Mouse (Mus musculus): ENCODE measurements around the gene Slc22a16. TPM values are rescaled to one million over a fixed set of nuclear protein-coding genes. Genes with fewer than 3 reads are reported as not detected.
A peak's percentile ranks its signal among the peaks of the same experiment; 100 is the strongest.

Slc22a16 gene
- polyA plus RNA-seq (2015; fragmentation: Nextera tagmentation; extraction: Ambion mirVana), result not detected in 2 replicates

- Histone ChIP-seq H3K9me3 (no peaks in the 10 kb centered on the region), H3K9ac (no peak within 1 kb of the TSS), H3K4me1 (replicated peaks) (no peaks in the 10 kb centered on the region), H3K4me3 (replicated peaks) (no peak within 1 kb of the TSS), H3K27me3 (replicated peaks) (no peaks in the 10 kb centered on the region), H3K36me3 (no peaks in the 10 kb centered on the region), H3K4me2 (replicated peaks) (no peak within 1 kb of the TSS), H3K27ac (no peak within 1 kb of the TSS)
- no peak for ATAC-seq
- 90% methylated on average over 12 of the region's 12 CpGs for WGBS
These were observed at the start of gene Slc22a16 for GRCm38 (mm10) chr10:40570036-40570435. Gene Slc22a16 (plus strand): TSS chr10:40570336.

GRCm38 (mm10) chr10:40521579-40521978 lies 48.6 kb upstream of the Slc22a16 start:
- Histone ChIP-seq H3K9me3 (no peaks in the 10 kb centered on the region), H3K4me3 (replicated peaks) (no peak overlapping the region), H3K4me1 (replicated peaks) (no peaks in the 10 kb centered on the region), H3K27ac (no peak overlapping the region), H3K9ac (no peak overlapping the region), H3K4me2 (replicated peaks) (no peak overlapping the region), H3K27me3 (replicated peaks) (no peaks in the 10 kb centered on the region), H3K36me3 (no peaks in the 10 kb centered on the region)
- WGBS, result 45% methylated on average over 12 of the region's 12 CpGs
- ATAC-seq, result no peak; the same call in 1 of the 2 replicates

- peak overlapping the region; percentile 68 for H3K27ac ChIP-seq
- H3K4me1 ChIP-seq (replicated peaks), result no peaks in the 10 kb centered on the region
- ATAC-seq, result peak; percentile 43; the same call in 1 of the 2 replicates
- H3K9ac ChIP-seq, result no peak overlapping the region
- no peak overlapping the region for H3K4me3 ChIP-seq (replicated peaks)
- H3K4me2 ChIP-seq (replicated peaks), result no peak overlapping the region
- H3K9me3 ChIP-seq, result no peaks in the 10 kb centered on the region
- no peaks in the 10 kb centered on the region for H3K36me3 ChIP-seq
- no peaks in the 10 kb centered on the region for H3K27me3 ChIP-seq (replicated peaks)
- WGBS, result 43% methylated on average over 7 of the region's 7 CpGs
These were observed 46.7 kb upstream of the Slc22a16 start for GRCm38 (mm10) chr10:40523312-40523975.

- H3K9ac ChIP-seq, result no peak overlapping the region
- ATAC-seq, result no peak
- 64% methylated on average over 9 of the region's 9 CpGs for WGBS
- H3K9me3 ChIP-seq, result no peaks in the 10 kb centered on the region
- H3K27ac ChIP-seq, result peak overlapping the region; percentile 52
- H3K27me3 ChIP-seq (replicated peaks), result no peaks in the 10 kb centered on the region
- no peak overlapping the region for H3K4me2 ChIP-seq (replicated peaks)
- no peaks in the 10 kb centered on the region for H3K4me1 ChIP-seq (replicated peaks)
- no peak overlapping the region for H3K4me3 ChIP-seq (replicated peaks)
- H3K36me3 ChIP-seq, result no peaks in the 10 kb centered on the region
These were observed 45.9 kb upstream of the Slc22a16 start for GRCm38 (mm10) chr10:40524032-40524806.

DNA sequence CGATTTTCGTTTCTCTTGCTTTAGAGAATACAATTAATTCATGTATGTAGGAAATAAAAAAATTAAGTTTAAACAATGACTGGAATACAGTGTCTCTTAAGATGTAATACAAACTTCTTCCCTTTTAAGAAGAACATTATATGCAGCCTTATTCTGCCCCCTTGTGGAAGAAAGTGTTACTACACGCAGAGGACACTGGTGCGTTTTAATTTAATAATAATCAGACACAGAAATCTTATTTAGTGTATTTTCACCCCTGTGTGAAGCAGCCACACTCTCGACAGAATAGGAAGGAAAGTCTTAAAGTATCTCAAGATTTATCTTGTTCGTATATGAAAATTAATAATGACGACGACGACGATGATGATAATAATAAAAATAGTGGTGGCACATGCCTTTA lies 45.1 kb upstream of the Slc22a16 start:
- no peak for ATAC-seq
- Histone ChIP-seq H3K4me1 (replicated peaks) (no peaks in the 10 kb centered on the region), H3K9ac (no peak overlapping the region), H3K4me2 (replicated peaks) (no peak overlapping the region), H3K27ac (no peak overlapping the region), H3K27me3 (replicated peaks) (no peaks in the 10 kb centered on the region), H3K36me3 (no peaks in the 10 kb centered on the region), H3K4me3 (replicated peaks) (no peak overlapping the region), H3K9me3 (no peaks in the 10 kb centered on the region)
- 30% methylated on average over 10 of the region's 10 CpGs for WGBS

DNA sequence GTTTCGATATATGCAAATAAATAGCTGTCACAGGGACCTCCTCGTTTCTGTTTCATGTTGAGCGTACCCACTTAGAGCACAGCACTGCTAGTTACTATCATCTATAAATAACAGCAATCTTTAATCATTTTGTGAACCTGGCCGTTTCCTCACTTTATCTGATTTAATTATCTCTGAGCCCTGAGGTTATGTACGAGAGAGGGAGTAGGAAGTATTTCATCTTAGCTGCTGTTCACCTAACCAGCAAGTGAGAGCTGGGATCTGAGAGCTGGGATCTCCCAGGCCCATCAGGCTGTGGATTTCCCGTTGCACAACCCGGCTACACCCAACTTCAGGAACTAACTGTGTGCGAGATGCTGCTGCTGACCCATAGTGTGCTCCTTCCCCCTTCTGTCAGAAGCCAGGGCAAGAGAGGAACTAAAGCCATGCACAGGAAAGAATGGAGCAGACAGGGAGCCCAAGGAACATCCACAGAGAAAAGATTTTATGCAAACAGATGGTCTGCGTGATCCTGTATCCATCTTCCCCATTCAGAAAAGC lies 44.5 kb upstream of the Slc22a16 start:
- H3K4me3 ChIP-seq (replicated peaks), result no peak overlapping the region
- no peak overlapping the region for H3K4me2 ChIP-seq (replicated peaks)
- H3K27ac ChIP-seq, result no peak overlapping the region
- no peaks in the 10 kb centered on the region for H3K9me3 ChIP-seq
- WGBS, result 62% methylated on average over 9 of the region's 9 CpGs
- no peak for ATAC-seq
- H3K36me3 ChIP-seq, result no peaks in the 10 kb centered on the region
- H3K4me1 ChIP-seq (replicated peaks), result no peaks in the 10 kb centered on the region
- H3K9ac ChIP-seq, result no peak overlapping the region
- no peaks in the 10 kb centered on the region for H3K27me3 ChIP-seq (replicated peaks)

DNA sequence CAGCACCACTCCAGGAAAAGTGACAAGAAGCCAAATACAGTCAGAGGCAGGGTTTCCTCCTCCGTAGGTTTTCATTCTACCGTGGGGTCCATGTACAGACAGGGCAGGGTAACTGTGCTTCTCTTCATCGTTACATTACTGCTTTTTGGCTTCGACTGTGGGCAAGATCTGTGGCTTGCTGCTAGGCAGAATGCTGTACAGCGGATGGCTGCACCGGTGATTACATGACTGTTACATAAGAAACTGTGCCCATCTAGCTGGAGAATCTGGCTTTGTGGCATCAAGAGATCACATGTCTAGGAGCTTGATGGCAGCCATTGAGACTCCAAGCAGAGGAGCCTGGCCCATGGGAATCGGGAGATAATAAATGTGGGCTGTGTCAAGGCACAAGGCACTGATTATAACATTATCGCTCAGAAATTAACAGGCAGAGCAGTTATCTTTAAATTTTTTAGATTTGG lies 43.8 kb upstream of the Slc22a16 start:
- H3K4me2 ChIP-seq (replicated peaks), result no peak overlapping the region
- WGBS, result 75% methylated on average over 8 of the region's 8 CpGs
- H3K27ac ChIP-seq, result no peak overlapping the region
- H3K27me3 ChIP-seq (replicated peaks), result no peaks in the 10 kb centered on the region
- no peaks in the 10 kb centered on the region for H3K9me3 ChIP-seq
- H3K4me1 ChIP-seq (replicated peaks), result no peaks in the 10 kb centered on the region
- H3K4me3 ChIP-seq (replicated peaks), result no peak overlapping the region
- ATAC-seq, result no peak
- no peak overlapping the region for H3K9ac ChIP-seq
- H3K36me3 ChIP-seq, result no peaks in the 10 kb centered on the region

DNA sequence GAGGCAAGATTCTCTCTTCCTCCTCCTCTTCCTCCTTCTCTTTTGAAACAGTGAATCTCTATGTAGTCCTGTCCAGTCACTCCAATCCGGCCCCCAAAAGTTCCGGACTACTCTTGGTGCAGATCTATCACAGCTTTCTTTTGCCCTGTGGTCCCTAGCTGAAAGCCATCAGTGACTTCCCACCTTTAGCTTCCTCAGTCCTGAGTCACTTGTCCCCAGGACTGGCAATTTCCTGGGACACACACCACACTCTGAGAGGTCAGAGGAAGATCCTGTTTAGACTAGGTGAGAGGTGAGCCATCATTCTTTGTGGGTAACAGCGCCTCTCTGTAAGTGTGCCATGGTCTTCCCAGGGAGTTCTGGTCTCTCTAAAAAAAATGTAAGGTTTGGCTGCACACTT lies 43.1 kb upstream of the Slc22a16 start:
- Histone ChIP-seq H3K4me1 (replicated peaks) (no peaks in the 10 kb centered on the region), H3K9me3 (no peaks in the 10 kb centered on the region), H3K27ac (no peak overlapping the region), H3K4me3 (replicated peaks) (no peak overlapping the region), H3K9ac (no peak overlapping the region), H3K36me3 (no peaks in the 10 kb centered on the region), H3K4me2 (replicated peaks) (no peak overlapping the region), H3K27me3 (replicated peaks) (no peaks in the 10 kb centered on the region)
- 65% methylated on average over 3 of the region's 3 CpGs for WGBS
- no peak for ATAC-seq

DNA sequence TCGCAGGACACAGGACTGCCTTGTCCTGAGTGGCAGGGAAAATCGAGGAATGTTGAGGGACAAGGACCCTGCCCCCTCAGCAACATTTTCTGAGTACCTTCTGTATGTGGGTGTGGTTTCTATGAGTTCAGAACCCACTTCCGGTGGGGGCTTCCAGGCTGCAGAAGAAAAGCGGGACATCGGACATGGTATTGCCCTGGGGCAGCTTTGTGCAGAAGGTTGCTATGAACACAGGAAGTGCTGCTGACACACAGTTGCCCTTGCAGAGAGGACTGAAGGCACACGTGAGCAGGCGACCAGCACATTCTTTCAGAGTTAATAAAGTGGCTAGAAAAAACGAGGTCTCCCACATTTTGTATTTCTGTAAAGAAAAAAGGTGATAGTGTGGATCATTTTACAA lies 42.6 kb upstream of the Slc22a16 start:
- Histone ChIP-seq H3K4me3 (replicated peaks) (no peak overlapping the region), H3K4me2 (replicated peaks) (no peak overlapping the region), H3K4me1 (replicated peaks) (no peaks in the 10 kb centered on the region), H3K36me3 (no peaks in the 10 kb centered on the region), H3K27me3 (replicated peaks) (no peaks in the 10 kb centered on the region), H3K9ac (no peak overlapping the region), H3K27ac (no peak overlapping the region), H3K9me3 (no peaks in the 10 kb centered on the region)
- 27% methylated on average over 8 of the region's 8 CpGs for WGBS
- ATAC-seq, result no peak

DNA sequence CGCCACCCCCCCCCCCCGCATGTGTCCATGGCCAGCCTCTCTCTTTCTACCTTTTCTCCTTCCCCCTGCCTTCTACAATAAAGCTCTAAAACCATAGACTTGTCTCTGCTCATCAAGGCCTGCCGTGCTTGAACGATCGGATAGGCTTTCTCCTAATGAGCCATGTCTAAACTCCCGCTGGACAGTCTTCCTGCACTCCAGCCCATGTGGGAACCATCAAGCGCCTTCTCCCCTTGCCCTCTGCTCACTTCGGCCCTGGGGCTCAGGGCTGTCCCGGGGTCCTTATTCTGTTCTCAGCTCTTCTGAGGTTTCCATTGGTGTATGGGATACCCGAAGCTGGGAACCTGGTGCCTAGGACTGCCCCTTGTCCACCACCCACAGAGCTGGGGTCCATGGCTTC lies 41.5 kb upstream of the Slc22a16 start:
- Histone ChIP-seq H3K4me1 (replicated peaks) (no peaks in the 10 kb centered on the region), H3K9me3 (no peaks in the 10 kb centered on the region), H3K27ac (no peak overlapping the region), H3K36me3 (no peaks in the 10 kb centered on the region), H3K27me3 (replicated peaks) (no peaks in the 10 kb centered on the region), H3K9ac (no peak overlapping the region), H3K4me3 (replicated peaks) (no peak overlapping the region), H3K4me2 (replicated peaks) (no peak overlapping the region)
- no peak for ATAC-seq
- WGBS, result 83% methylated on average over 8 of the region's 10 CpGs

GRCm38 (mm10) chr10:40529617-40530016 lies 40.5 kb upstream of the Slc22a16 start:
- ATAC-seq, result no peak
- WGBS, result 64% methylated on average over 6 of the region's 6 CpGs
- H3K27me3 ChIP-seq (replicated peaks), result no peaks in the 10 kb centered on the region
- H3K4me1 ChIP-seq (replicated peaks), result no peaks in the 10 kb centered on the region
- no peaks in the 10 kb centered on the region for H3K36me3 ChIP-seq
- H3K4me3 ChIP-seq (replicated peaks), result no peak overlapping the region
- H3K9ac ChIP-seq, result no peak overlapping the region
- no peak overlapping the region for H3K4me2 ChIP-seq (replicated peaks)
- no peaks in the 10 kb centered on the region for H3K9me3 ChIP-seq
- H3K27ac ChIP-seq, result no peak overlapping the region

- Histone ChIP-seq H3K27ac (no peak overlapping the region), H3K4me1 (replicated peaks) (no peaks in the 10 kb centered on the region), H3K36me3 (no peaks in the 10 kb centered on the region), H3K4me3 (replicated peaks) (no peak overlapping the region), H3K9ac (no peak overlapping the region), H3K27me3 (replicated peaks) (no peaks in the 10 kb centered on the region), H3K4me2 (replicated peaks) (no peak overlapping the region), H3K9me3 (no peaks in the 10 kb centered on the region)
- WGBS, result 63% methylated on average over 3 of the region's 3 CpGs
- ATAC-seq, result no peak
These were observed 39.5 kb upstream of the Slc22a16 start for GRCm38 (mm10) chr10:40530661-40531060.

All from intestine, embryonic 15.5 days (tissue).